Mouse (Mus musculus): ENCODE measurements around the gene Cpt2. TPM values are rescaled to one million over a fixed set of nuclear protein-coding genes. Genes with fewer than 3 reads are reported as not detected.

Gene Cpt2
- total RNA-seq, 4 experiments from 2014 or later: 273 to 347 (median 313) TPM

- no peak for DNase-seq (ENCODE audit: low spot score)
Observed at GRCm38 (mm10) chr4:107921152-107921695, 2.2 kb downstream of the Cpt2 start.

DNA sequence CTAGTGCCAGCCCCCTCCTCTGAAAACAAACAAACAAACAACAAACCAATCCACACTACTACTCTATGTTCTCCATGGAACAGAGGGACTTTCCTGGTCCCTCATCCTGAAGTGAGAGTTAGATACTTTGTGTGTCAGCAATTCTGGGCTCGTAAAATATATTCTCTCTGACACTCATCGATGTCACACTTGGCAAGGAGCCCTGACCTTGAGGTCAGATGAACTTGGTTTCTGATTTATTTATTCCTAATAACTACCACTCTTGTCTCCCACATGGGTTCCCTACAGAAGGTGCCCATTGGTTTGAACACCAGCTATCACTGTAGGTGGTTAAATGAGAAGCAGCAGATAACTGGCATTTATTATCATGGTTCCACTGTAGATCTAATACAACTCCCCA lies 3.1 kb downstream of the Cpt2 start:
- DNase-seq (ENCODE audit: low spot score): no peak

- no peak for DNase-seq (ENCODE audit: low spot score)
Observed at GRCm38 (mm10) chr4:107910020-107910419, 13.4 kb downstream of the Cpt2 start.

- no peak for DNase-seq (ENCODE audit: low spot score)
Observed at GRCm38 (mm10) chr4:107906561-107906960, 16.8 kb downstream of the Cpt2 start.

- DNase-seq (ENCODE audit: low spot score): no peak
Observed at GRCm38 (mm10) chr4:107904252-107904651, 19.2 kb downstream of the Cpt2 start.

- DNase-seq (ENCODE audit: low spot score): no peak
Observed at GRCm38 (mm10) chr4:107900206-107900605, 23.2 kb downstream of the Cpt2 start.

DNA sequence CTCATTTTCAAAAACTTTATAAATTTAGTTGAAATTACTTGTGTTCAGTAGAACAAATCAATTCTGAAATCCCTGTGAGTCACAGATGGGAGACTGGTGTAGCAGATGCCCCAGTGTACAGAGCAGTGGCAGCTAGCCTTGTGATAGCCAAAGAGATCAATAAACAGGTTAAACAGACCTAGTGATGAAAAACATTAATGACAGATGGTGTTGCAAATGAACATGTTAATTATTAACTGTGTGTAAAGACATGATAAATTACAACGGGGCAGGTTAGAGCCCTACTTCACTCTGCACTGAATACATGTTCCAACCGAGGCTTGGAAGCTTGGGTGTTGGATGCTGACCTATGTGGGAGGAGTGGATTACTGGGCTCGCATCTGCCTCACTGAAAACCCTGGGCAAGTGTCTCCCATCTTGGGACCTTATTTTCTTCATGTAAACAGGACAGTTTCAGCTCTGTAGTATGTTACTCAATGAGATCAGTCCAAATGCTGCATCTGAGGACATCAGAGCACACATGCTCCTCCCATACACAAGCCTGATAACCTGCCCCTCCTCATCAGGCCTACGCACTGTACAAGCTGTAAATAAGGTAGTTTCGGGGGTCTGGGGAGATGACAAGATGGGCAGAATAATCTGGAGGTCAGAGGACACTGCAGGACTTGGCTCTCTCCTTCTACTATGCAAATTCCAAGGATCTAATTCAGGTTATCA lies 24.0 kb downstream of the Cpt2 start:
- no peak for DNase-seq (ENCODE audit: low spot score)

- DNase-seq (ENCODE audit: low spot score): no peak
Observed at GRCm38 (mm10) chr4:107892663-107893062, 30.7 kb downstream of the Cpt2 start.

GRCm38 (mm10) chr4:107889731-107890432 lies 33.5 kb downstream of the Cpt2 start, which contains the start of gene 0610037L13Rik:
Gene 0610037L13Rik (plus strand): TSS chr4:107889813.
- peak; percentile 94 for DNase-seq (ENCODE audit: low spot score)

DNA sequence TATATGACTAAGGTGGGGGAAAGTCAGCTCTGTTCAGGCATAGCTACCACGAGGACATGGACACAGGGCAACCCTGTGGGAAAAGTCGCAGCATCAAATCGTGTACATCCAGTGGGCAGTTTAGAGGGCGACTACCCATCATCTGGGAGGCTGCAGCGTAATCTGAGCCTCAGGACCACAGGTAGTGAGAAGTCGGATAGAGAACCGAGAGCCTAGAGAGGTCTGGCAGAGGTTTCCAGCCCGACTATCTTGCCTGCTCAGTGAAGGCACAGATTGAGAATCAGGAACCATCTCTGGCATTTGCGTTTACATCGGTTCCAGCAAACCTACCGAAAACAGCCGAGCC lies 34.1 kb downstream of the Cpt2 start:
- DNase-seq (ENCODE audit: low spot score): peak; percentile 15

GRCm38 (mm10) chr4:107886371-107886770 lies 37.0 kb downstream of the Cpt2 start:
- DNase-seq (ENCODE audit: low spot score): no peak

- no peak for DNase-seq (ENCODE audit: low spot score)
Observed at GRCm38 (mm10) chr4:107881631-107882030, 41.8 kb downstream of the Cpt2 start.

GRCm38 (mm10) chr4:107879254-107880050 lies 44.0 kb downstream of the Cpt2 start, which contains the start of gene Magoh:
Gene Magoh (plus strand): TSS chr4:107879755.
- DNase-seq (ENCODE audit: low spot score): peak; percentile 97

DNA sequence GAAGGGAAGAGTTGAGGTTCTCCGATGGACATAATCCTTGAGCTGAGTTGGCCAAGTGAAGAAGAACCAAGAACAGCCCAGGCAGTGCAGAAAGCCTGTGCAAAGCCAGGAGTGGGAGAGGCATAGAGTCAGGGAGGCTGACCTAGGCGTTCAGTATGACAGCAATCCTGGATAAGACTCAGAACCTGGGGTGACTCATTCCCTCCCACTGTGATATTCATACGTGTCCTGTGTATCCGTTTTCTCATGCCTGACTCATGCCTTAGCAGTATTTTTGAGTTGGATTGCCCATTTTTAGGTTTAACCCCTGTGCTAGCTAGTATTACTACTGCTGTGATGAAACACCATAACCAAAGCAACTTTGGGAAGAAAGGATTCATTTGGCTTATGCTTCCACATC lies 58.5 kb downstream of the Cpt2 start:
- no peak for DNase-seq (ENCODE audit: low spot score)

- no peak for DNase-seq (ENCODE audit: low spot score)
Observed at GRCm38 (mm10) chr4:107858995-107859394, 64.4 kb downstream of the Cpt2 start.

GRCm38 (mm10) chr4:107856958-107857686 lies 66.3 kb downstream of the Cpt2 start:
- DNase-seq (ENCODE audit: low spot score): no peak

Other genes with a start within 250 kb of the Cpt2 start
- not detected for gene Dmrtb1, start 239.4 kb downstream of the Cpt2 start, total RNA-seq (2022)
- 1 to 10 TPM in 2 of 4 experiments, under 1 TPM in 2; 0.41 to 1.3 (median 1.1) TPM for gene Lrp8, start 121.3 kb downstream of the Cpt2 start, total RNA-seq (2022)
- 10 to 100 TPM; 39.3 to 42.4 (median 41.4) TPM for gene Magoh, start 43.9 kb downstream of the Cpt2 start, total RNA-seq (2022)
- gene 0610037L13Rik, start 33.8 kb downstream of the Cpt2 start, total RNA-seq (2022): 10 to 100 TPM; 46.1 to 56.8 (median 50.3) TPM
- gene Slc1a7, start 44.7 kb upstream of the Cpt2 start, total RNA-seq (2022): under 1 TPM in 3 of 4 experiments, not detected in 1; 0.16 to 0.60 (median 0.41) TPM
- gene Podn, start 172.8 kb upstream of the Cpt2 start, total RNA-seq (2022): 10 to 100 TPM; 16.0 to 26.0 (median 19.9) TPM
- 100 to 1,000 TPM; 348 to 427 (median 386) TPM for gene Scp2, start 221.4 kb upstream of the Cpt2 start, total RNA-seq (2022)
- gene Echdc2, start 241.8 kb upstream of the Cpt2 start, total RNA-seq (2022): 10 to 100 TPM; 33.6 to 45.8 (median 37.9) TPM

All from heart, adult 8-10 months (tissue).